Mouse (Mus musculus): ENCODE results near the gene Rabgef1. TPM values are rescaled to one million over a fixed set of nuclear protein-coding genes. Genes with fewer than 3 reads are reported as not detected.

Rabgef1 gene
- polyA plus RNA-seq, 1 experiment, result 36.5 TPM

GRCm38 (mm10) chr5:130180362-130180761, 8.8 kb downstream of the Rabgef1 start:
- 85% methylated on average over 7 of the region's 7 CpGs for WGBS
- H3K4me1 ChIP-seq (ENCODE audit: control insufficient read depth, insufficient read depth, low read length), result peaks cover 3% of the 10 kb centered on the region
- no peak overlapping the region for H3K27ac ChIP-seq (ENCODE audit: control insufficient read depth, insufficient read depth, low read depth, low read length, poor library complexity)
- TF ChIP-seq CTCF (IDR thresholded peaks at IDR 0.05; ENCODE audit: control insufficient read depth, insufficient read depth, low read length) (no peak), POLR2A (IDR thresholded peaks at IDR 0.05; ENCODE audit: borderline replicate concordance, control insufficient read depth, low read depth, low read length) (no peak)
- no peak overlapping the region for H3K4me3 ChIP-seq (replicated peaks; ENCODE audit: control insufficient read depth, low read depth, low read length)

GRCm38 (mm10) chr5:130181740-130182540, 10.3 kb downstream of the Rabgef1 start:
- 82% methylated on average over 6 of the region's 6 CpGs for WGBS
- TF ChIP-seq CTCF (IDR thresholded peaks at IDR 0.05; ENCODE audit: control insufficient read depth, insufficient read depth, low read length) (no peak), POLR2A (IDR thresholded peaks at IDR 0.05; ENCODE audit: borderline replicate concordance, control insufficient read depth, low read depth, low read length) (no peak)
- Histone ChIP-seq H3K4me3 (replicated peaks; ENCODE audit: control insufficient read depth, low read depth, low read length) (no peak overlapping the region), H3K4me1 (ENCODE audit: control insufficient read depth, insufficient read depth, low read length) (peaks cover 3% of the 10 kb centered on the region), H3K27ac (ENCODE audit: control insufficient read depth, insufficient read depth, low read depth, low read length, poor library complexity) (no peak overlapping the region)

GRCm38 (mm10) chr5:130182541-130182821, 10.9 kb downstream of the Rabgef1 start:
- no peak overlapping the region for H3K27ac ChIP-seq (ENCODE audit: control insufficient read depth, insufficient read depth, low read depth, low read length, poor library complexity)
- TF ChIP-seq POLR2A (IDR thresholded peaks at IDR 0.05; ENCODE audit: borderline replicate concordance, control insufficient read depth, low read depth, low read length) (no peak), CTCF (IDR thresholded peaks at IDR 0.05; ENCODE audit: control insufficient read depth, insufficient read depth, low read length) (no peak)
- peaks cover 3% of the 10 kb centered on the region for H3K4me1 ChIP-seq (ENCODE audit: control insufficient read depth, insufficient read depth, low read length)
- no peak overlapping the region for H3K4me3 ChIP-seq (replicated peaks; ENCODE audit: control insufficient read depth, low read depth, low read length)
- WGBS, result 90% methylated on average over 3 of the region's 3 CpGs

GRCm38 (mm10) chr5:130184193-130184856, 12.7 kb downstream of the Rabgef1 start:
- 85% methylated on average over 9 of the region's 9 CpGs for WGBS
- Histone ChIP-seq H3K4me3 (replicated peaks; ENCODE audit: control insufficient read depth, low read depth, low read length) (no peak overlapping the region), H3K4me1 (ENCODE audit: control insufficient read depth, insufficient read depth, low read length) (peaks cover 3% of the 10 kb centered on the region), H3K27ac (ENCODE audit: control insufficient read depth, insufficient read depth, low read depth, low read length, poor library complexity) (no peak overlapping the region)
- TF ChIP-seq CTCF (IDR thresholded peaks at IDR 0.05; ENCODE audit: control insufficient read depth, insufficient read depth, low read length) (no peak), POLR2A (IDR thresholded peaks at IDR 0.05; ENCODE audit: borderline replicate concordance, control insufficient read depth, low read depth, low read length) (no peak)

GRCm38 (mm10) chr5:130185312-130185711, 13.7 kb downstream of the Rabgef1 start:
- Histone ChIP-seq H3K4me3 (replicated peaks; ENCODE audit: control insufficient read depth, low read depth, low read length) (no peak overlapping the region), H3K27ac (ENCODE audit: control insufficient read depth, insufficient read depth, low read depth, low read length, poor library complexity) (no peak overlapping the region), H3K4me1 (ENCODE audit: control insufficient read depth, insufficient read depth, low read length) (peaks cover 3% of the 10 kb centered on the region)
- no peak for TF ChIP-seq CTCF (IDR thresholded peaks at IDR 0.05; ENCODE audit: control insufficient read depth, insufficient read depth, low read length)
- WGBS, result 88% methylated on average over 6 of the region's 6 CpGs

- Histone ChIP-seq H3K4me3 (replicated peaks; ENCODE audit: control insufficient read depth, low read depth, low read length) (no peak overlapping the region), H3K4me1 (ENCODE audit: control insufficient read depth, insufficient read depth, low read length) (peaks cover 2% of the 10 kb centered on the region; the same call in 1 of the 2 replicates), H3K27ac (ENCODE audit: control insufficient read depth, insufficient read depth, low read depth, low read length, poor library complexity) (no peak overlapping the region)
- 78% methylated on average over 7 of the region's 7 CpGs for WGBS
- no peak for TF ChIP-seq CTCF (IDR thresholded peaks at IDR 0.05; ENCODE audit: control insufficient read depth, insufficient read depth, low read length)
- no peak for TF ChIP-seq POLR2A (IDR thresholded peaks at IDR 0.05; ENCODE audit: borderline replicate concordance, control insufficient read depth, low read depth, low read length)
Measured at GRCm38 (mm10) chr5:130187383-130187782, 15.8 kb downstream of the Rabgef1 start.

GRCm38 (mm10) chr5:130190909-130191308, 19.3 kb downstream of the Rabgef1 start:
- WGBS, result 90% methylated on average over 6 of the region's 6 CpGs
- Histone ChIP-seq H3K27ac (ENCODE audit: control insufficient read depth, insufficient read depth, low read depth, low read length, poor library complexity) (no peak overlapping the region), H3K4me3 (replicated peaks; ENCODE audit: control insufficient read depth, low read depth, low read length) (no peak overlapping the region), H3K4me1 (ENCODE audit: control insufficient read depth, insufficient read depth, low read length) (no peaks in the 10 kb centered on the region; the same call in 1 of the 2 replicates)
- TF ChIP-seq POLR2A (IDR thresholded peaks at IDR 0.05; ENCODE audit: borderline replicate concordance, control insufficient read depth, low read depth, low read length) (no peak), CTCF (IDR thresholded peaks at IDR 0.05; ENCODE audit: control insufficient read depth, insufficient read depth, low read length) (no peak)

GRCm38 (mm10) chr5:130191865-130192264, 20.3 kb downstream of the Rabgef1 start:
- no peak for TF ChIP-seq POLR2A (IDR thresholded peaks at IDR 0.05; ENCODE audit: borderline replicate concordance, control insufficient read depth, low read depth, low read length)
- TF ChIP-seq CTCF (IDR thresholded peaks at IDR 0.05; ENCODE audit: control insufficient read depth, insufficient read depth, low read length), result no peak
- Histone ChIP-seq H3K27ac (ENCODE audit: control insufficient read depth, insufficient read depth, low read depth, low read length, poor library complexity) (no peak overlapping the region), H3K4me1 (ENCODE audit: control insufficient read depth, insufficient read depth, low read length) (no peaks in the 10 kb centered on the region; the same call in 1 of the 2 replicates), H3K4me3 (replicated peaks; ENCODE audit: control insufficient read depth, low read depth, low read length) (no peak overlapping the region)
- 88% methylated on average over 6 of the region's 6 CpGs for WGBS

All from bone marrow, adult 2 months (tissue).